Mouse (Mus musculus) lung, postnatal 0 days (tissue): ENCODE data around the gene Gcn1l1.

Source experiments
- CTCF ChIP-seq: IDR thresholded peaks from 2 replicates; pipeline ENCODE4 v1.5.1; 2016; ENCODE audit warnings: antibody characterized with exemption, mild to moderate bottlenecking
- EP300 ChIP-seq: IDR thresholded peaks from 2 replicates; pipeline ENCODE4 v1.6.1; 2016; ENCODE audit warnings: antibody characterized with exemption, mild to moderate bottlenecking, control low read depth

DNA sequence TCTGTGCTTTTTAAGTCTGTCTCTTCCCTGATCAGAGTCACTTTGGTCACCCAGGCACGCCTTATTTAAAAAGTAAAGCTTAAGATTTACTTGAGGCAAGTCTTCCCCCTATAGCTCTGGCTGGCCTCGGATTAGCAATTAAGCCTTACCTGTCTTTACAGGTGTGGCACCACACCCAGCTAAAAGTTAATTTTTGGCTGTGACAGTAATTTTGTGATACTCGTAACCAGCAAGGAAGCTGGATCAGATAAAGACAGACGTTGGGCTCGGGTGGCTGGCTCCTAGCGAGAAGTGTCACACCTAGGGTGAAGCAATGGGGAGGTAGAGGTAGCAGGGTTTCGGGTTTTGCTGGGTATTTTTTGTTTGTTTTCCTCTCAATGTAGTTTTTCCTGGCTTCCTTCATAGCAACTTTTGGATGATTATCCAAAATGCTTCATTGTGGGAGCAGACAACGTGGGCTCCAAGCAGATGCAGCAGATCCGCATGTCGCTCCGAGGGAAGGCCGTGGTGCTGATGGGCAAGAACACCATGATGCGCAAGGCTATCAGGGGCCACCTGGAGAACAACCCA lies 4.6 kb upstream of the Gcn1l1 start:
- TF ChIP-seq CTCF (no peak), EP300 (no peak)
